30 mouse cellular contexts compared by ENCODE assay signal in the genomic region with DNA sequence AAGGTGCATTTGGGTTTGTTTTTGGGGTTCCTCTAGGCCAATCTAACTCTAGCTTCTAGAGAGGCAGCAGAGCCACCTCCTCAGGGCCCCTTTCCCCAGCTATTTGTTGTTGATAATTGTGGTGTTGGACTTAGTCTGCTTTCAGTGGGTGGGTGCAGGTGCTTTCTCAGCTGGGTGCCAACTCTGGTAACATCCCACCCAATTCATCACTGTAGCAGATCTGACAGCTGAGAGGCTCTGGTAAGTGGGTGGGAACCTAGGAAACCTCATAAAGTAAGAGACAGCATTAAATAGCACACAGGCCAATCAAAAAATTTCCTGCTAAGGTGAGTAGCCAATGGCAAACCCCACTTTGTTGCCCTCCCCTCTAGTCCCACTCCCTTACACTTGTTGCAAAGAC. TPM values are rescaled to one million over a fixed set of nuclear protein-coding genes. Genes with fewer than 3 reads are reported as not detected.
"Had no signal": no experiment of that assay in that cellular context is flagged by ENCODE, and none has a peak within 500 bp of the region (broad histone marks: within the 10 kb centered on the region; RNA-seq: fewer than 3 reads in every experiment).

No protein-coding gene starts in this region.

- H3K27ac ChIP-seq: embryonic facial prominence, embryonic 10.5 days; embryonic facial prominence, embryonic 12.5 days; embryonic facial prominence, embryonic 13.5 days; embryonic facial prominence, embryonic 15.5 days; forebrain, embryonic 10.5 days; forebrain, embryonic 12.5 days; forebrain, embryonic 13.5 days; forebrain, embryonic 15.5 days; gastrocnemius, adult 2 months; heart, adult 2 months had no signal

- DNase-seq: cerebellum, adult 2 months; cerebellum, adult 8-10 months; cerebellum, adult 9-10 months; cerebellum, adult 9-11 months; cerebellum, postnatal 10 days; cerebellum, postnatal 14 days; cerebellum, postnatal 25 days; cerebellum, postnatal 36 days; embryo, embryonic 11 days; forebrain, postnatal 0 days; gastrocnemius, adult 2 months; gastrocnemius, postnatal 10 days; gastrocnemius, postnatal 14 days; gastrocnemius, postnatal 25 days; gastrocnemius, postnatal 36 days; heart, adult 18-20 months; heart, adult 2 months had no signal

- H3K4me1 ChIP-seq: embryonic facial prominence, embryonic 12.5 days; forebrain, embryonic 12.5 days had no signal

- H3K36me3 ChIP-seq: embryonic facial prominence, embryonic 15.5 days had no signal

- H3K9ac ChIP-seq: embryonic facial prominence, embryonic 12.5 days; embryonic facial prominence, embryonic 13.5 days; embryonic facial prominence, embryonic 15.5 days; forebrain, embryonic 12.5 days; forebrain, embryonic 13.5 days; forebrain, embryonic 15.5 days; forebrain, postnatal 0 days had no signal

- H3K27me3 ChIP-seq: embryonic facial prominence, embryonic 12.5 days; forebrain, embryonic 12.5 days; forebrain, embryonic 13.5 days; forebrain, embryonic 15.5 days had no signal

- ATAC-seq: forebrain, embryonic 13.5 days; forebrain, embryonic 14.5 days; forebrain, embryonic 15.5 days; forebrain, embryonic 16.5 days; forebrain, postnatal 0 days had no signal

- H3K4me2 ChIP-seq: embryonic facial prominence, embryonic 12.5 days; embryonic facial prominence, embryonic 13.5 days; embryonic facial prominence, embryonic 15.5 days; forebrain, embryonic 12.5 days; forebrain, embryonic 13.5 days; forebrain, embryonic 15.5 days had no signal

- H3K9me3 ChIP-seq: embryonic facial prominence, embryonic 10.5 days; embryonic facial prominence, embryonic 12.5 days; embryonic facial prominence, embryonic 13.5 days; embryonic facial prominence, embryonic 15.5 days; forebrain, embryonic 12.5 days; forebrain, embryonic 13.5 days; forebrain, embryonic 15.5 days had no signal

- H3K4me3 ChIP-seq: embryonic facial prominence, embryonic 10.5 days; embryonic facial prominence, embryonic 12.5 days; embryonic facial prominence, embryonic 13.5 days; embryonic facial prominence, embryonic 15.5 days; erythroblast, embryonic 14.5 days; forebrain, embryonic 10.5 days; forebrain, embryonic 12.5 days; forebrain, embryonic 13.5 days; forebrain, embryonic 15.5 days; gastrocnemius, adult 2 months; heart, adult 2 months had no signal

RNA-seq across cellular contexts. Expression of gene Syn1, which starts 4.2 kb away (rescaled TPM):
- total RNA-seq: common myeloid progenitor, adult 5-6 weeks; granulocyte monocyte progenitor cell, adult 5-6 weeks had no signal
- polyA plus RNA-seq: erythroblast, embryonic 14.5 days had no signal

RNA-seq across cellular contexts. Expression of gene Timp1, which starts 55.0 kb away (rescaled TPM):
- total RNA-seq: common myeloid progenitor, adult 5-6 weeks; granulocyte monocyte progenitor cell, adult 5-6 weeks had no signal
- polyA plus RNA-seq: erythroblast, embryonic 14.5 days had no signal
